Mouse (Mus musculus) C2C12 (cell line): ENCODE measurements around the gene Slamf6. TPM values are rescaled to one million over a fixed set of nuclear protein-coding genes. Genes with fewer than 3 reads are reported as not detected.

Source experiments
- H3K27me3 ChIP-seq: one replicate; pipeline ENCODE4 v1.6.1; 2011; ENCODE audit not compliant: control insufficient read depth, insufficient read depth, insufficient read length
- H3K36me3 ChIP-seq: one replicate; pipeline ENCODE4 v1.6.1; 2011; ENCODE audit not compliant: control insufficient read depth, insufficient read depth
- H3K4me3 ChIP-seq: one replicate; pipeline ENCODE4 v1.5.1; 2011; ENCODE audit warnings: mild to moderate bottlenecking, control low read depth; ENCODE audit not compliant: poor library complexity, insufficient read depth, severe bottlenecking
- H3K79me2 ChIP-seq: one replicate; pipeline ENCODE4 v1.6.1; 2011; ENCODE audit not compliant: control insufficient read depth, insufficient read depth
- H3K79me3 ChIP-seq: one replicate; pipeline ENCODE4 v1.6.1; 2011; ENCODE audit warnings: low read depth, control low read depth
- H3ac ChIP-seq: one replicate; pipeline ENCODE3; 2011; ENCODE audit warnings: low read depth; ENCODE audit not compliant: control insufficient read depth, insufficient read length
- CEBPB ChIP-seq: IDR thresholded peaks from one replicate; pipeline ENCODE4 v1.6.1; 2011; ENCODE audit warnings: low read depth, mild to moderate bottlenecking, control low read depth, moderate library complexity
- CTCF ChIP-seq: IDR thresholded peaks from one replicate; pipeline ENCODE4 v1.5.1; 2011; ENCODE audit not compliant: control insufficient read depth, insufficient read depth, insufficient read length
- FOSL1 ChIP-seq: IDR thresholded peaks from one replicate; pipeline ENCODE4 v1.8.0; 2011; ENCODE audit warnings: mild to moderate bottlenecking, low read length; ENCODE audit not compliant: poor library complexity, insufficient read depth, severe bottlenecking
- MAX ChIP-seq: IDR thresholded peaks from one replicate; pipeline ENCODE4 v1.6.1; 2011; ENCODE audit warnings: mild to moderate bottlenecking, control low read depth
- MYOD1 ChIP-seq: IDR thresholded peaks from one replicate; pipeline ENCODE4 v1.6.1; 2011; ENCODE audit warnings: low read depth; ENCODE audit not compliant: control insufficient read depth, insufficient read length
- MYOG ChIP-seq: IDR thresholded peaks from one replicate; pipeline ENCODE4 v1.6.1; 2011; ENCODE audit not compliant: control insufficient read depth, insufficient read length; ENCODE audit errors: extremely low read depth
- USF1 ChIP-seq: IDR thresholded peaks from one replicate; pipeline ENCODE4 v1.6.1; 2011; ENCODE audit warnings: low read depth, mild to moderate bottlenecking, control low read depth, moderate library complexity
- polyA plus RNA-seq: library from polyadenylated mRNA; unstranded; fragments of >200 nt; fragmentation: generic; extraction: Trizol; gene quantifications from one replicate; pipeline ENCODE4 v1.2.1, GENCODE M21; 2012; ENCODE audit warnings: missing spikeins

Gene Slamf6
- polyA plus RNA-seq, 1 experiment: not detected

DNA sequence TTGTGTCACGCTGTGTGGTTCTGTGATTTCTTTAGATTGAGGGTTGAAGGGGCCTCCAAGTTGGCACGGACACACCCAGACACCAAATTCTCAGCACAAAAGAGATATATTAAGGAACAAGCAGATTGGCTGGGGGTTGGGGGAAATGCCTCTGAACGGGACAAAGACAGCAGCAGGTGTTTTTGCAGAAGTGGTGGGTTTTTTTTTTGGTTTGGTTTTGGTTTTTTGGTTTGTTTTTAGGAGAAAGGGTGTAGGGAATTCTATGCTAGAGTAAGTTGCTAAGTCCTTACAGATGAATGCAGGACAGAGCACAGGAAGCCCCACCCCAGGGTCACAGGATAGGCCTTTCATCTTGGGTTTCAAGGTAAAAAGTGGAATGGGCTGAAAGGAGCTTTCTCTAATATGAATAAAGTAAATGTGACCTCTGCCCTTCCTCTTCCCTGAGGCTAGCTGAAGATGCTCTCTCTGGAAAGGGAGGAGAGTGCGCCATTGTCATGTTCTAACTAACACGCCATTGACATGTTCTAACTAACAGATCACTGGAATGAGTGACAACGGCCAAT, 31.7 kb downstream of the Slamf6 start:
- TF ChIP-seq MYOG: no peak
- TF ChIP-seq CEBPB: no peak
- TF ChIP-seq MAX: no peak
- TF ChIP-seq MYOD1: no peak
- no peak for TF ChIP-seq USF1
- TF ChIP-seq CTCF: no peak
- no peak for TF ChIP-seq FOSL1
- Histone ChIP-seq H3K4me3 (no peak overlapping the region), H3ac (no peak overlapping the region), H3K79me2 (no peaks in the 10 kb centered on the region), H3K27me3 (no peaks in the 10 kb centered on the region), H3K36me3 (no peaks in the 10 kb centered on the region), H3K79me3 (no peaks in the 10 kb centered on the region)

DNA sequence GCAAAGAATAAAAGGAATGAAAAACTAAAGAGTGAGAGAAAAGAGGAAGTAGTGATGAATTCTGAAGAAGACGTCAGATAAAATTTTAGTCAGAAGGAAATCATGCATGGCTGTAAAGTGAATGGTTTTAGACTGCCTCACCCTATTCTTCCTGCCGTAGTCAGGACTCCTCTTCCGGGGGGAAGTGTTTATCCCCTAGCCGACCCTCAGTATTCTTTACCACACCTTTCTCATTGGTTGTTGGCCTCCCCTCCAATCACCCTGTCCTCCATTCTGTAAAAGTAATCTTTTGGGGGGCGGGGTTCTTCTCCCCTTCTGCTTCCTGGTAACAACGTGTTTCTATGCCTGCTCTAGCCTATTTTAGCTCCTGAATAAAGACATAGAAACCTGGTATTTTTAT, 37.8 kb downstream of the Slamf6 start:
- TF ChIP-seq MAX (no peak), USF1 (no peak), CEBPB (no peak)
- Histone ChIP-seq H3K4me3 (no peak overlapping the region), H3K36me3 (no peaks in the 10 kb centered on the region), H3K27me3 (no peaks in the 10 kb centered on the region), H3K79me2 (no peaks in the 10 kb centered on the region), H3ac (no peak overlapping the region), H3K79me3 (no peaks in the 10 kb centered on the region)

DNA sequence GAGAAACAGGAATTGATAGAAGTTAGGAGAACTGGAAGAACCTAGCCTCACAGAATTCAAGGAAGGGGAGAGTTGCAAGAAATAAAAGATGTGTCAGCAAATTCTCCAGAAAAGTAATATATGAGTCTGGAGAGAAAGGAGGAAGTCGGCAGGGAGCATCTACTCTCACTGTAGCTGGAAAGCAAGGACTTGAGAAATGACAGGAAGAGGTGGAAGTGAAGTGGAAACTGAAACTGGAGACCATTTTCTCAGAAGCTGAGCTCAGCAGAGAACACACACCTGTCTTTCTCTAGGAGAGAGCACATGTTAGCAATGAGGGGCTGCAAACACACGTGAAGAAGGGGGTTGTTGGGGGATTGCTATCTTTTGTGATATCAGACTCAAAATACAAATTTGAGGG, 40.1 kb downstream of the Slamf6 start:
- Histone ChIP-seq H3K79me2 (no peaks in the 10 kb centered on the region), H3K4me3 (no peak overlapping the region), H3K36me3 (no peaks in the 10 kb centered on the region), H3K79me3 (no peaks in the 10 kb centered on the region), H3ac (no peak overlapping the region), H3K27me3 (no peaks in the 10 kb centered on the region)
- no peak for TF ChIP-seq CTCF
- no peak for TF ChIP-seq MYOD1
- TF ChIP-seq USF1: no peak
- TF ChIP-seq MAX: no peak
- no peak for TF ChIP-seq MYOG
- TF ChIP-seq FOSL1: no peak
- no peak for TF ChIP-seq CEBPB

DNA sequence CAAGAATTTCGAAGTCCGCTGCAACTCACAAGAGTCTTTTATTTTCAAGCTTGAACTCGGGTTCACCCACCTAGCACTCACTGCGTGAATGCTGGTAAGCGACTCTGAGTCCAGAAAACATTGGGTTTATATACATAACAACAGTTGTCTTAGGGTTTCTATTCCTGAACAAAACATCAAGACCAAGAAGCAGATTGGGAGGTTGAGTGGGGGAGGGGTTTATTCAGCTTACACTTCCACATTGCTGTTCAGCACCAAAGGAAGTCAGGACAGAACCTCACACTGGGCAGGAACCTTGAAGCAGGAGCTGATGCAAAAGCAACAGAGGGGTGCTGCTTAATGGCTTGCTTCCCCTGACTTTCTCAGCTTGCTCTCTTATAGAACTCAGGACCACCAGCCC, 43.4 kb downstream of the Slamf6 start:
- Histone ChIP-seq H3K79me3 (no peaks in the 10 kb centered on the region), H3K79me2 (no peaks in the 10 kb centered on the region), H3K36me3 (no peaks in the 10 kb centered on the region), H3K27me3 (no peaks in the 10 kb centered on the region), H3K4me3 (no peak overlapping the region), H3ac (no peak overlapping the region)
- no peak for TF ChIP-seq MAX
- TF ChIP-seq FOSL1: no peak
- no peak for TF ChIP-seq CTCF

DNA sequence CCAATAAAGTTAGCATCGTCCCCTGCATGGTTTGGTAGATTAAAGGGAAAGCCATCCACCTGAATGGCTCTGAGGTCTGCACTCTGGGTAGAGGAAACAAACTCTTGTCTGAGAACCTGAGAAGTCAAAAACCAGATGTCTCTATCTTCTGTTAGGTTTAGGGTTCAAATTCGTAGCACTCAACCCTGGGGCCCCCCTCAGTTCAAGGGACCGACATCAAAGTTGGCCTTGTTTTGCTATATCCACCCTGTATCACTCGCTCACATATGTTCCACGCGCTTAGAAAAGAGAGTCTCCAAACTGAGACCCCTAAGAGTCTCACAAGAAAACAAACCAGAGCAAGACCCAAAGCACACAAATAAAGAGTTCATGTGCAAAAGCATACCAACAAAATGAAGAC, 44.4 kb downstream of the Slamf6 start:
- TF ChIP-seq CEBPB (no peak), MAX (no peak), CTCF (no peak), MYOG (no peak)
- Histone ChIP-seq H3K4me3 (no peak overlapping the region), H3ac (no peak overlapping the region), H3K36me3 (no peaks in the 10 kb centered on the region), H3K79me2 (no peaks in the 10 kb centered on the region), H3K27me3 (no peaks in the 10 kb centered on the region), H3K79me3 (no peaks in the 10 kb centered on the region)

DNA sequence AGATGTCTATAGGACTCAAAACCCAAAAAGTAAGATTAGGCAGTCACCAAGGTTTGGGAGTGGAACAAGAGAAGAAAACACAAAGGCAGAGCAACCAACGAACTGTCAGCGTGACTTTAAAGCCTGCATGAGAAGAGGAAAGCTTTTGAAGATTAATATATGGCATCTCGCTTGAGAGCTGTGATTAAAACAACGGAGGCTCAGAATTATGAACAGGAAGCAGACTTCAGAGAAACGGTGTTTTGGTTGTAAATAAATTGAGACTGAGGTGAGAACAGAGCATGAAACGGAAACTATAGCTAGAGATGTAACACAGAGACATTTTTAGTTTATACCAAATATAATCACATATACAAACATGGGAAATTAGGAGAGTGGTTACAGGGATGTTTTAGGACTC, 46.3 kb downstream of the Slamf6 start:
- no peaks in the 10 kb centered on the region for H3K36me3 ChIP-seq
- H3K27me3 ChIP-seq: no peaks in the 10 kb centered on the region
- no peaks in the 10 kb centered on the region for H3K79me3 ChIP-seq
- TF ChIP-seq FOSL1 (no peak), CTCF (no peak), MYOD1 (no peak), CEBPB (no peak), MYOG (no peak), USF1 (no peak), MAX (no peak)
- H3K4me3 ChIP-seq: no peak overlapping the region
- no peaks in the 10 kb centered on the region for H3K79me2 ChIP-seq
- no peak overlapping the region for H3ac ChIP-seq
